Mouse (Mus musculus): ENCODE measurements around the gene Fam89a. TPM values are rescaled to one million over a fixed set of nuclear protein-coding genes. Genes with fewer than 3 reads are reported as not detected.

The Fam89a gene
- polyA plus RNA-seq, 1 experiment from 2014 or later, result 1.6 TPM

DNA sequence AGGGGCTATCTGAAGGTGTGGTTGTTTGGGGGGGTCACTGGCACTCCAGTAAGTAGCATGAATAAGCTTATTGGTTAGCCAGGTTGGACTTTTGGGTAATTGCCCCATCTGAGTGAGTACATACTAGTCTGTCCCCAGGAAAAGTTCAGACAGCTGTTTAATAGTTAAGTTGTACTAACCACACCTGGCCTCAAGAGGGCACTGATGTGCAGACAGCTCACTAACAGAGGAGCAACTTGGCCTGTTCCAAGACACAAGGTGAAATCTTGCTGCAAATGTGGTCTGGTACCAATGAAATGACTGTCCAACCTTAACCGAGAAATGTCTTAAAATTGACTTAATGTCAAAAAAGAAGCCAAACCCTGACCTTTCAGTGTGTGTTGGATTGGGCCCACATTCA lies 12.4 kb downstream of the Fam89a start:
- WGBS, result 85% methylated on average over 1 of the region's 1 CpGs
- Histone ChIP-seq H3K9ac (ENCODE audit: low read length) (no peak overlapping the region), H3K27ac (ENCODE audit: low read length) (no peak overlapping the region), H3K9me3 (replicated peaks; ENCODE audit: control insufficient read depth, low read length) (no peaks in the 10 kb centered on the region), H3K4me3 (ENCODE audit: low read length) (no peak overlapping the region), H3K4me1 (ENCODE audit: control insufficient read depth, insufficient read depth, low read length) (no peaks in the 10 kb centered on the region), H3K4me2 (ENCODE audit: low read depth, low read length) (no peak overlapping the region), H3K36me3 (ENCODE audit: control insufficient read depth, insufficient read depth) (peaks cover 16% of the 10 kb centered on the region), H3K27me3 (ENCODE audit: control insufficient read depth, insufficient read depth, low read length) (no peaks in the 10 kb centered on the region)
- no peak for ATAC-seq (replicated peaks; ENCODE audit: extremely low read depth, insufficient read depth, low FRiP score)

DNA sequence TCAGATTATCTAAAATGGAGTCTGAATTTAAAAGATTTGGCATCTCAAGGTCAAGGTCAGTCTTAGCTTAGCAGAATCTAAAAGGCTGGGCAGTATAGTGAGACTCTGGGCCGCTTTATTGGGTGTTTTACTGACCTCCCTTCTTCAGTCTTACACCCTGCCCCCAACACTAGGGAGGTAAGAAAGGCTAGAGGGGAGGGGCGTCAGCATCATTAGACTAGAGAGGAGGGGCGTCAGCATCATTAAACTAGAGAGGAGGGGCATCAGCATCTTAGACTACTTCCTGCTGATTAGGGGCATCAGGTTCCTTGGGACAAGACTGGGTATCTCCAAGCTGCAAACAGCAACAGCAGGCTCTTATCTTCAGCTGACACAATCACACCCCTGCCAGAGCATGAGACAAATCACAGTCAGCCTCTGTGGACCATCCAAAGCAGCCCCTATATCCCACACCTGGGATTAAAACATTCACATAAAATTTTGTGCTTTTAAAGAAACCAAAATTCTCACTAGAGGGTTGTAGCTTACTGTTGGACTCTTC lies 16.2 kb downstream of the Fam89a start:
- H3K27ac ChIP-seq (ENCODE audit: low read length), result no peak overlapping the region
- no peak for ATAC-seq (replicated peaks; ENCODE audit: extremely low read depth, insufficient read depth, low FRiP score)
- no peak overlapping the region for H3K4me2 ChIP-seq (ENCODE audit: low read depth, low read length)
- H3K4me1 ChIP-seq (ENCODE audit: control insufficient read depth, insufficient read depth, low read length), result no peaks in the 10 kb centered on the region
- H3K4me3 ChIP-seq (ENCODE audit: low read length), result no peak overlapping the region
- 61% methylated on average over 3 of the region's 3 CpGs for WGBS
- H3K27me3 ChIP-seq (ENCODE audit: control insufficient read depth, insufficient read depth, low read length), result no peaks in the 10 kb centered on the region
- H3K9me3 ChIP-seq (replicated peaks; ENCODE audit: control insufficient read depth, low read length), result no peaks in the 10 kb centered on the region
- H3K9ac ChIP-seq (ENCODE audit: low read length), result no peak overlapping the region
- H3K36me3 ChIP-seq (ENCODE audit: control insufficient read depth, insufficient read depth), result peaks cover 49% of the 10 kb centered on the region

DNA sequence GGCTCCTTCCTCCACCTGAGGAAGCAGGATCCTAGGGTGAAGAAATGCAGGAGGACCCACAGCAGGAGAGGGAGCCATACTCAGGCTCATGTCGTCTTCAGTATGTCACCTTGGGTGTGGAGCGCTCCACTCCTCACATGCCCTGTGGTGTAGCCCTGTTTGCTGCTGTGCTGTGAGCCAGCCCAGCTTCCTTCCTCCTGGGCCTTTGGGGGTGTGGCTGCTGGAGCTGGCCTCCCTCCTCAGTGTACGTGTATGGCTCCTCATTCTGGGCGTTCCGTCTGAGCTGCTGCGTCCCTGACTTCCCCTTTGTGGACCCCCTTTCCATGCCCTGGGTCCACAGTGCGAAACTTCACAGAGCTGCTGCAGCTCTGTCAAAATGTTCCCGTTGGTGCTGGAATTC lies 18.8 kb downstream of the Fam89a start:
- H3K36me3 ChIP-seq (ENCODE audit: control insufficient read depth, insufficient read depth), result peaks cover 64% of the 10 kb centered on the region
- ATAC-seq (replicated peaks; ENCODE audit: extremely low read depth, insufficient read depth, low FRiP score), result no peak
- no peak overlapping the region for H3K4me2 ChIP-seq (ENCODE audit: low read depth, low read length)
- no peaks in the 10 kb centered on the region for H3K27me3 ChIP-seq (ENCODE audit: control insufficient read depth, insufficient read depth, low read length)
- no peak overlapping the region for H3K4me3 ChIP-seq (ENCODE audit: low read length)
- H3K9ac ChIP-seq (ENCODE audit: low read length), result no peak overlapping the region
- 82% methylated on average over 8 of the region's 8 CpGs for WGBS
- H3K27ac ChIP-seq (ENCODE audit: low read length), result no peak overlapping the region
- no peaks in the 10 kb centered on the region for H3K9me3 ChIP-seq (replicated peaks; ENCODE audit: control insufficient read depth, low read length)
- no peaks in the 10 kb centered on the region for H3K4me1 ChIP-seq (ENCODE audit: control insufficient read depth, insufficient read depth, low read length)

DNA sequence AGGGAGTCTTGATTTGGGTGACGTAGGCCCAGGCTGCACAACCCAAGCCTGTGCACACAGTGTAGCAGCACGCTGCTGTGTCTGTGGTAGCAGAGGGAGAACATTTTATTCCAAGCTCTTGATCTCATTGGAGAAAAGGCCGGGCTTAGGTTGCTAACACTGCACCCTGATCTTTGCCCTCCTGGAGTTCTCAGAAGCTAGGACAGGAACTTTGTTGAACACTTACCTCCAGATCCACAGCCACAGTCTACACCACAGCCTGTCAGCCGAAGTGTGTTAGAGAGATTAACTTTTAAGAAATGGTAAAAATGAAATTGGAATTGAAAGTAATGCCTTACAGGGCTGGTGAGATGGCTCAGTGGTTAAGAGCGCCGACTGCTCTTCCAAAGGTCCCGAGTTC lies 27.3 kb downstream of the Fam89a start:
- WGBS, result 91% methylated on average over 7 of the region's 7 CpGs

DNA sequence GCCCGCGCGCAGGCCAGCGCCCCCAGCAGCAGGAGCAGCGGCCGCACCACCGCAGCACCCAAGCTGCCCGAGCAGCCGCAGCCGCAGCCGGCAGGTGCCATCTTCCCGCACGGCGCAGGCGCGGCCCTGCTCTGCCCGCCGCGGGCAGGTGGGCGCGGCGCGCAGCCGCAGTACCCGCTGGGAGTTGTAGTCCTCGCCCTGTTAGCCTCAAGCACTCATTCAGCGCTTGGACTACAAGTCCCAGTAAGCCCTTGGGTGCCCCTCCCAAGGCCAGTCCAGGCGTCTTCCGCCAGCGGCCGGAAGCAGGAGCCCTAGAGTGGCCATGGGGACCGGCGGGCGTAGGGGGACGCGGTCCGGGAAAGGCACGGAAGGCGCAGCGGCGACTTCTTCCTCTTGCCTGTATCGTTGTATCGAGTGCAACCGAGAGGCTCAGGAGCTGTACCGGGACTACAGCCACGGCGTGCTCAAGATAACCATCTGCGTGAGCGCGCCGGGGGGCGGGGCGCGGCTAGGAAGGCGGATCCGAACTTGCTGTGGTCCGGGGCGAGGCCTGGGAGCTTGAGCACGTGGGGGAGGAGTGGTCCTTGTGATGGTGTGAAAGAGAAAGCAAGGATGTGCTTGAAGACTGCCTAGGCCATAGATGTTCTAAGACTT lies 29.6 kb downstream of the Fam89a start, which contains the start of the genes Ttc13 and Arv1:
Ttc13 (minus strand) TSS at position 122 of the 654 bp plus-strand sequence.
Arv1 (plus strand) TSS at position 278 of the 654 bp plus-strand sequence.
- H3K27me3 ChIP-seq (ENCODE audit: control insufficient read depth, insufficient read depth, low read length), result no peaks in the 10 kb centered on the region
- H3K27ac ChIP-seq (ENCODE audit: low read length), result peak within 1 kb of the TSS; percentile 73
- peak within 1 kb of the TSS; percentile 93 for H3K4me3 ChIP-seq (ENCODE audit: low read length)
- peaks cover 4% of the 10 kb centered on the region; the same call in 1 of the 2 replicates for H3K36me3 ChIP-seq (ENCODE audit: control insufficient read depth, insufficient read depth)
- H3K9me3 ChIP-seq (replicated peaks; ENCODE audit: control insufficient read depth, low read length), result no peaks in the 10 kb centered on the region
- peak within 1 kb of the TSS; percentile 95 for H3K4me2 ChIP-seq (ENCODE audit: low read depth, low read length)
- peak within 1 kb of the TSS; percentile 94 for H3K9ac ChIP-seq (ENCODE audit: low read length)
- WGBS, result 1% methylated on average over 57 of the region's 59 CpGs
- ATAC-seq (replicated peaks; ENCODE audit: extremely low read depth, insufficient read depth, low FRiP score), result peak; percentile 100
- H3K4me1 ChIP-seq (ENCODE audit: control insufficient read depth, insufficient read depth, low read length), result peaks cover 21% of the 10 kb centered on the region

More for the DNA sequence above, 27.3 kb downstream of the Fam89a start:
- Histone ChIP-seq H3K36me3 (ENCODE audit: control insufficient read depth, insufficient read depth) (peaks cover 14% of the 10 kb centered on the region), H3K4me1 (ENCODE audit: control insufficient read depth, insufficient read depth, low read length) (peaks cover 21% of the 10 kb centered on the region), H3K4me3 (ENCODE audit: low read length) (no peak overlapping the region), H3K4me2 (ENCODE audit: low read depth, low read length) (no peak overlapping the region), H3K9me3 (replicated peaks; ENCODE audit: control insufficient read depth, low read length) (no peaks in the 10 kb centered on the region), H3K9ac (ENCODE audit: low read length) (no peak overlapping the region), H3K27me3 (ENCODE audit: control insufficient read depth, insufficient read depth, low read length) (no peaks in the 10 kb centered on the region), H3K27ac (ENCODE audit: low read length) (no peak overlapping the region)
- ATAC-seq (replicated peaks; ENCODE audit: extremely low read depth, insufficient read depth, low FRiP score), result no peak

DNA sequence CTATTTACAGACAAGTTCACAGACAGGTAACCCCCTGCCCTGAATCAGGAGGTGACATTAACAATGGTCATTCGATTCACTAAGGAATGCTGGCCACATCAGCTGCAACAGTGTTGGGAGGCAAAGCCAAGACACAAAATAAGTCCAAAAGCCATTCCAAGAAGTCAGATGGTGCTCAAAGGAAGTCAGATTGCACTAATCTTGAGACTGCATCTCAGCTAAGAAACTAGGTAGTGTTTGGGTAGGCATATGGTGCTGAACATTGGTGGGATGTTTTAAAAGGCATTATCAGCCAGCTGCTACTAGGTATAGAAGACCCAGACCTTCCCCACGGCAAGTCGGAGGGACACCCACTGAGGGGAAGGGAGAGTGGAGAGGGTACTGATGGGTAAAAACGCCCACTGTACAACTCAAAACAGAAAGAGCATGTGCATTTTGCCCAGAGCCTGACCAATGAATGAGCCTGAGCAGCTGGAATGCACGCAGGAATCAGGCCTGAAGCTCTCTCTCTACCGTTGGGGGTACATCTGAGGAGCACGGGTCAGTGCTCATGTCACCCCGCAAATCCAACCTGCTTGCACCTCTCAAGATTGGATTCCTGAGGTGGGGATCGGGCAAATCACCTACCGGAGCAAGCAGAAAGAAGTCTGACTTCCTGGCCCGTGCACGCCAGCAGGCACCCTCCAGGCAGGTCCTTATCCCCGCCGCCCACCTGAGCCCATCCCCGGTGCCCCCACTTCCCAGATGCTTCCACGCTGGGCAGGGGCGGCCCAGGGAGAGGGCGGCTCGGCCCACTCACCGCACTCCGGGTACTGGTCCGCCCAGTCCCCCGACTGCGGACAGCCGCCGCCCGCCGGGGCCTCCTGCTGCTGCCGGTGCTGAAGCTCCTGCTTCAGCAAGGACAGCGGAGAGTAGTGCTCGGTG lies 30.4 kb downstream of the Fam89a start:
- peak overlapping the region; percentile 50 for H3K27ac ChIP-seq (ENCODE audit: low read length)
- H3K9ac ChIP-seq (ENCODE audit: low read length), result peak overlapping the region; percentile 94
- H3K36me3 ChIP-seq (ENCODE audit: control insufficient read depth, insufficient read depth), result peaks cover 4% of the 10 kb centered on the region; the same call in 1 of the 2 replicates
- peaks cover 21% of the 10 kb centered on the region for H3K4me1 ChIP-seq (ENCODE audit: control insufficient read depth, insufficient read depth, low read length)
- H3K4me2 ChIP-seq (ENCODE audit: low read depth, low read length), result peak overlapping the region; percentile 94
- H3K9me3 ChIP-seq (replicated peaks; ENCODE audit: control insufficient read depth, low read length), result no peaks in the 10 kb centered on the region
- peak overlapping the region; percentile 93 for H3K4me3 ChIP-seq (ENCODE audit: low read length)
- H3K27me3 ChIP-seq (ENCODE audit: control insufficient read depth, insufficient read depth, low read length), result no peaks in the 10 kb centered on the region
- ATAC-seq (replicated peaks; ENCODE audit: extremely low read depth, insufficient read depth, low FRiP score), result peak; percentile 30
- WGBS, result 2% methylated on average over 31 of the region's 31 CpGs

DNA sequence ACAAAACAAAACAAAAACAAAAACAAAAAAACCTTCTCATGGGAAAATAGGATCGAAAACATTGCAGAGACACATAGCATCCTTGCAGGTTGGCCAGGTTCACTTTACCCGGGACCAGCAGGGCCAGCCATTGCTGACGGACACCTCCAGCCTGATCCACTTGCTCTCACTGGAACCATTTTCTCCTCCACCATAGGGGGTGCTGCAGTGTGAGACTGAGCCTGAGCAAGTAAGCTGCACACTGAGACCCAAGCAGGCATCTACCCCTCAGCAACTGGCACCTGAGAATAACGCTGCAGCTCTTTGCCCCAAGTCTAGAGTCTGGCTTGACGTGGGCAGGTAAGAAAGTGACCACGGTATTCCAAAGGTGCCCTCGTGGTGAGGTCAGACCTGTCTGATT lies 31.5 kb downstream of the Fam89a start:
- Histone ChIP-seq H3K27me3 (ENCODE audit: control insufficient read depth, insufficient read depth, low read length) (no peaks in the 10 kb centered on the region), H3K27ac (ENCODE audit: low read length) (no peak overlapping the region), H3K9ac (ENCODE audit: low read length) (no peak overlapping the region), H3K4me2 (ENCODE audit: low read depth, low read length) (no peak overlapping the region; the same call in 1 of the 2 replicates), H3K9me3 (replicated peaks; ENCODE audit: control insufficient read depth, low read length) (no peaks in the 10 kb centered on the region), H3K36me3 (ENCODE audit: control insufficient read depth, insufficient read depth) (no peaks in the 10 kb centered on the region), H3K4me1 (ENCODE audit: control insufficient read depth, insufficient read depth, low read length) (peaks cover 21% of the 10 kb centered on the region), H3K4me3 (ENCODE audit: low read length) (no peak overlapping the region)
- WGBS, result 79% methylated on average over 7 of the region's 7 CpGs
- no peak for ATAC-seq (replicated peaks; ENCODE audit: extremely low read depth, insufficient read depth, low FRiP score)

DNA sequence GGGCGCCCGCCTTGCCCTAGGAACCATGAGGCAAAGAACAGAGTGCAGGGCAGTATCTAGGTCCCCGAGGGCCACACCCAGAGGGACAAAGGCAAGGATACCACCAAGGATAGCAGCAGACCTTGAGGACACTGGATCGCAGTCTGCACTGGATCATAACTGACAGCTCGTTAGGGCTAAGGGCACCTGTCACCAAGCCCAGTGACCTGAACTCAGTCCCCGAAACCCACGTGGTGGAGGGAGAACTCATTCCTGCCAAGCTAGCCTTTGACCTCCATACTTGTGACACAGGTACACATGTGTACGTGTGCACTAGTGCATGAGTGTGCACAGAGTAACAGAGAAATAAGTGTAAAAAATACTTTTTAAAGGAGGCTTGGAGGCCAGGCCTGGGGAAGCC lies 35.9 kb downstream of the Fam89a start:
- no peak overlapping the region for H3K4me2 ChIP-seq (ENCODE audit: low read depth, low read length)
- peaks cover 13% of the 10 kb centered on the region for H3K36me3 ChIP-seq (ENCODE audit: control insufficient read depth, insufficient read depth)
- H3K27ac ChIP-seq (ENCODE audit: low read length), result no peak overlapping the region
- no peak overlapping the region for H3K9ac ChIP-seq (ENCODE audit: low read length)
- whole genome bisulfite sequencing, result 80% methylated on average over 8 of the region's 8 CpGs
- H3K4me1 ChIP-seq (ENCODE audit: control insufficient read depth, insufficient read depth, low read length), result peaks cover 5% of the 10 kb centered on the region
- no peak for ATAC-seq (replicated peaks; ENCODE audit: extremely low read depth, insufficient read depth, low FRiP score)
- H3K27me3 ChIP-seq (ENCODE audit: control insufficient read depth, insufficient read depth, low read length), result no peaks in the 10 kb centered on the region
- H3K9me3 ChIP-seq (replicated peaks; ENCODE audit: control insufficient read depth, low read length), result no peaks in the 10 kb centered on the region
- no peak overlapping the region for H3K4me3 ChIP-seq (ENCODE audit: low read length)

DNA sequence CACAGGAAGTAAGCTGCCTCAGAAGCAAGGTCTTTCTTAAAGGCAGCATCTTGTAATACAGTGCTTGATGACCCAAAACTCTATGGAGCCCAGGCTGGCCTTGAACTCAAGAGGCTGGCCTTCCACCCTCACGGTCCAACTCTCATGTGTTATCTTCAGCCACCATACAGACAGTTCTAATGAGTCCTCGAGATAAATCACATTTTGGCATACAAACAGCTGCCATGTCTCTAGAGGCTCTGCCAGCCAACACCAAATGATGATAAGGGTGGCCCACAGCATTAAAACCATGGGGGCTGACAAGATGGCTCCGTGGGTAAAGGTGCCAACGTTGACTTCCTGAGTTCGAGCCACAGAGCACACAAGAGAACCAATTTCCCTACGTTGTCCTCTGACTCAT lies 38.4 kb downstream of the Fam89a start:
- H3K4me1 ChIP-seq (ENCODE audit: control insufficient read depth, insufficient read depth, low read length), result no peaks in the 10 kb centered on the region
- H3K9me3 ChIP-seq (replicated peaks; ENCODE audit: control insufficient read depth, low read length), result no peaks in the 10 kb centered on the region
- H3K9ac ChIP-seq (ENCODE audit: low read length), result no peak overlapping the region
- H3K27ac ChIP-seq (ENCODE audit: low read length), result no peak overlapping the region
- no peaks in the 10 kb centered on the region for H3K27me3 ChIP-seq (ENCODE audit: control insufficient read depth, insufficient read depth, low read length)
- no peak overlapping the region for H3K4me2 ChIP-seq (ENCODE audit: low read depth, low read length)
- peaks cover 17% of the 10 kb centered on the region for H3K36me3 ChIP-seq (ENCODE audit: control insufficient read depth, insufficient read depth)
- WGBS, result 87% methylated on average over 6 of the region's 6 CpGs
- no peak for ATAC-seq (replicated peaks; ENCODE audit: extremely low read depth, insufficient read depth, low FRiP score)
- H3K4me3 ChIP-seq (ENCODE audit: low read length), result no peak overlapping the region
